ENCODE assay signal across 30 mouse cellular contexts in the genomic region with DNA sequence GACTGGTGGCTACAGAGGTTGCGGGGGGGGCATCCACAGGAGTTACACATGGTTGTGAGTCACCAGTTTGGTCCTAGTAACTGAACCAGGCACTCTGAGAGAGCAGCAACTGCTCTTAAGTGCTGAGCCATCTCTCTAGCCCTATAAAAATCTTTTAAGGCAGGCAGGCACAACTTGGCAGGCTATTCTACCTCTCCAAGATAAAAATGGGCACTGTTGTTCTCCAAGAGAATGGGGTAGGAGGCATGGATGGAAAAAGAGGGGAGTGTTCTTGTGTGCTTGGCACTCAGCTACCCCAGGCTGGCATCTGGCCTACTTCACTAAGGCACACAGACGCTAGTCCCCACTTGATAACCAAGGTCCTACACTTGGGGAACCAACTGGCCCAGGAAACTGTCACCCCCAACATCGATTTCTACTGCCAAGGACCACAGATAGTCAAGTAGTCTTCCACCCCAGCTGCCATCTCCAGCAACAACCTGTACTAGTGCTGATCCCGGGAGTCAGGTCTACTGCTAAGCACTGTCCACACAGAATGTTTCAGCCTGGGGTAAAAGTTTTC. TPM values are rescaled to one million over a fixed set of nuclear protein-coding genes. Genes with fewer than 3 reads are reported as not detected.
DNase-seq lines count a peak whose midpoint lies in the region; ATAC-seq and TF ChIP-seq lines count a peak whose summit lies in the region.
"Had no signal": no experiment of that assay in that cellular context is flagged by ENCODE, and none has a peak within 500 bp of the region (broad histone marks: within the 10 kb centered on the region; RNA-seq: fewer than 3 reads in every experiment).

No protein-coding gene starts in this region.

- intact Hi-C loops in heart, adult 2 months (cut with DNase I), result no loop called here

- H3K9ac ChIP-seq in heart, embryonic 15.5 days, result no peak overlapping the region
- no peak overlapping the region for H3K9ac ChIP-seq in heart, adult 2 months (ENCODE audit: low read depth, low read length)
- no peak overlapping the region for H3K9ac ChIP-seq in forebrain, embryonic 13.5 days
- H3K9ac ChIP-seq: heart, embryonic 12.5 days; hindbrain, embryonic 13.5 days; limb, embryonic 12.5 days; liver, embryonic 15.5 days; lung, embryonic 14.5 days; neural tube, embryonic 15.5 days had no signal

- H3K4me3 ChIP-seq in heart, embryonic 15.5 days, result no peak overlapping the region
- H3K4me3 ChIP-seq in heart, adult 2 months, result no peak overlapping the region
- no peak overlapping the region for H3K4me3 ChIP-seq in forebrain, embryonic 13.5 days
- H3K4me3 ChIP-seq: erythroblast, embryonic 14.5 days; heart, embryonic 12.5 days; hindbrain, embryonic 13.5 days; limb, embryonic 12.5 days; liver, embryonic 15.5 days; megakaryocyte, embryonic 14.5 days; neural tube, embryonic 15.5 days had no signal

- TF ChIP-seq POLR2A in heart, adult 2 months (IDR thresholded peaks at IDR 0.05; ENCODE audit: insufficient read depth, low read depth, low read length), result no peak

- 73% methylated on average over 4 of the region's 4 CpGs for WGBS in heart, embryonic 15.5 days
- WGBS in heart, adult 2 months, result 53% methylated on average over 4 of the region's 4 CpGs
- 91% methylated on average over 4 of the region's 4 CpGs for WGBS in forebrain, embryonic 13.5 days

- no peaks in the 10 kb centered on the region for H3K27me3 ChIP-seq in heart, embryonic 15.5 days
- H3K27me3 ChIP-seq in heart, adult 2 months (ENCODE audit: control insufficient read depth, insufficient read depth, low read length), result no peaks in the 10 kb centered on the region
- no peaks in the 10 kb centered on the region for H3K27me3 ChIP-seq in forebrain, embryonic 13.5 days
- H3K27me3 ChIP-seq: heart, embryonic 12.5 days; hindbrain, embryonic 13.5 days; limb, embryonic 12.5 days; liver, embryonic 15.5 days; megakaryocyte, embryonic 14.5 days; neural tube, embryonic 15.5 days had no signal

- no peak for TF ChIP-seq CTCF in heart, adult 2 months (IDR thresholded peaks at IDR 0.05)

- H3K79me2 ChIP-seq in heart, adult 2 months (replicated peaks; ENCODE audit: control insufficient read depth, insufficient read depth, low read length), result peaks cover 8% of the 10 kb centered on the region

- TF ChIP-seq EP300 in heart, adult 2 months (IDR thresholded peaks at IDR 0.05; ENCODE audit: insufficient read depth, low read depth, low read length), result no peak

- peak overlapping the region; percentile 46 for H3K27ac ChIP-seq in heart, embryonic 15.5 days
- no peak overlapping the region; the same call in 1 of the 2 replicates for H3K27ac ChIP-seq in heart, adult 2 months
- H3K27ac ChIP-seq in forebrain, embryonic 13.5 days, result no peak overlapping the region
- H3K27ac ChIP-seq: hindbrain, embryonic 13.5 days; kidney, postnatal 0 days; limb, embryonic 12.5 days; liver, embryonic 15.5 days; neural tube, embryonic 15.5 days had no signal

- H3K4me1 ChIP-seq in heart, embryonic 15.5 days (replicated peaks), result peaks cover 30% of the 10 kb centered on the region
- peaks cover 29% of the 10 kb centered on the region for H3K4me1 ChIP-seq in heart, adult 2 months (ENCODE audit: control insufficient read depth, insufficient read depth, low read length)
- 0 out of 2 replicates have a peak, but pooled peaks cover 3% of the 10 kb centered on the region for H3K4me1 ChIP-seq in forebrain, embryonic 13.5 days
- H3K4me1 ChIP-seq: limb, embryonic 12.5 days; liver, embryonic 15.5 days had no signal

- H3K9me3 ChIP-seq in heart, embryonic 15.5 days (replicated peaks), result no peaks in the 10 kb centered on the region
- H3K9me3 ChIP-seq in forebrain, embryonic 13.5 days (replicated peaks), result no peaks in the 10 kb centered on the region
- H3K9me3 ChIP-seq: heart, embryonic 12.5 days; hindbrain, embryonic 13.5 days; limb, embryonic 12.5 days; liver, embryonic 15.5 days; megakaryocyte, embryonic 14.5 days; neural tube, embryonic 15.5 days had no signal

- H3K4me2 ChIP-seq in heart, embryonic 15.5 days, result no peak overlapping the region
- no peak overlapping the region for H3K4me2 ChIP-seq in forebrain, embryonic 13.5 days
- H3K4me2 ChIP-seq: heart, embryonic 12.5 days; hindbrain, embryonic 13.5 days; limb, embryonic 12.5 days; liver, embryonic 15.5 days; lung, embryonic 14.5 days; neural tube, embryonic 15.5 days had no signal

- no peak for DNase-seq in heart, adult 2 months
- peak; percentile 29 to 30 for DNase-seq in left cerebral cortex, adult 18-20 months (ENCODE audit: low spot score in 2 of 2)
- no peak for DNase-seq in left cerebral cortex, adult 9 months (ENCODE audit: low spot score in 2 of 2)
- no peak for DNase-seq in embryo, embryonic 11 days
- DNase-seq: adrenal gland, postnatal 14 days; cerebellum, adult 11-12 months; cerebellum, adult 9-11 months; heart, postnatal 36 days; kidney, adult 8-10 months; kidney, postnatal 4 days; layer of hippocampus, adult 9-11 months; lung, embryonic 14.5 days; lung, postnatal 36 days; midbrain, embryonic 14.5 days; right cerebral cortex, postnatal 25 days; thymus, adult 2 months; thymus, postnatal 36 days had no signal

- no peak for ATAC-seq in heart, embryonic 15.5 days (replicated peaks; ENCODE audit: insufficient number of reproducible peaks, insufficient read depth, low FRiP score, low read depth)
- peak; percentile 59 for ATAC-seq in megakaryocyte-erythroid progenitor cell, adult 5-6 weeks (replicated peaks; ENCODE audit: low FRiP score, low TSS enrichment, poor library complexity, severe bottlenecking)
- ATAC-seq in forebrain, embryonic 13.5 days, result no peak
- ATAC-seq: CD4-positive, CD25-positive, alpha-beta regulatory T cell, adult 4 months; intestine, embryonic 16.5 days had no signal

- no peaks in the 10 kb centered on the region for H3K36me3 ChIP-seq in heart, embryonic 15.5 days
- peaks cover 14% of the 10 kb centered on the region for H3K36me3 ChIP-seq in heart, adult 2 months (ENCODE audit: control insufficient read depth, insufficient read depth, low read length)
- H3K36me3 ChIP-seq in forebrain, embryonic 13.5 days (ENCODE audit: poor library complexity, severe bottlenecking), result no peaks in the 10 kb centered on the region
- H3K36me3 ChIP-seq: heart, embryonic 12.5 days; hindbrain, embryonic 13.5 days; limb, embryonic 12.5 days; liver, embryonic 15.5 days; neural tube, embryonic 15.5 days had no signal

RNA-seq across cellular contexts. Expression of a gene that starts 19.5 kb away (rescaled TPM):
- 11.1 and 15.3 TPM in 2 replicates for polyA plus RNA-seq in heart, embryonic 15.5 days (2015; fragmentation: Nextera tagmentation; extraction: Ambion mirVana)
- total RNA-seq in heart, adult 2 months (2021), result 10 to 100 TPM; 18.0 to 18.1 TPM
- 11.8 and 16.6 TPM in 2 replicates for polyA plus RNA-seq in heart, adult 2 months (2012; rRNA removed)
- total RNA-seq in left cerebral cortex, adult 18-20 months (2021), result 10 to 100 TPM; 58.8 to 67.3 TPM
- total RNA-seq in megakaryocyte-erythroid progenitor cell, adult 5-6 weeks (2014; fragmentation: Nextera tagmentation), result 6.7 and 8.2 TPM in 2 replicates
- 6.0 and 7.1 TPM in 2 replicates for total RNA-seq in megakaryocyte-erythroid progenitor cell, adult 5-6 weeks (2017)
- 9.3 TPM in 2 replicates for polyA plus RNA-seq in forebrain, embryonic 13.5 days (2015; fragmentation: Nextera tagmentation; extraction: Ambion mirVana)

Comparison
In these comparisons a context has a peak if more than half of its experiments do, and no peak if none do; other contexts are left out.
1. DNase-seq: peak in left cerebral cortex, adult 18-20 months (2 of 2); none in heart, adult 2 months (0 of 2), left cerebral cortex, adult 9 months (0 of 2) and embryo, embryonic 11 days (single experiment).